Mouse (Mus musculus) large intestine, adult 2 months (tissue): ENCODE measurements around the gene Cpb2. TPM values are rescaled to one million over a fixed set of nuclear protein-coding genes. Genes with fewer than 3 reads are reported as not detected.

Experiments
- polyA plus RNA-seq: library from polyadenylated mRNA; depleted of rRNA; stranded (reverse); fragments of >200 nt; gene quantifications from 2 replicates; pipeline ENCODE4 v1.2.3, GENCODE M21; 2012; rRNA removed

Gene Cpb2
- polyA plus RNA-seq, 1 experiment, result not detected

Other genes starting within 250 kb of the Cpb2 start
- gene Rubcnl, start 226.3 kb upstream of the Cpb2 start, polyA plus RNA-seq, result 2.2 and 2.6 TPM in 2 replicates
- not detected in 2 replicates for gene Lrrc63, start 111.4 kb upstream of the Cpb2 start, polyA plus RNA-seq
- gene Lcp1, start 111.2 kb upstream of the Cpb2 start, polyA plus RNA-seq, result 18.4 and 18.5 TPM in 2 replicates
- gene Zc3h13, start 42.1 kb downstream of the Cpb2 start, polyA plus RNA-seq, result 5.9 and 7.3 TPM in 2 replicates
- 0.02 and 0.03 TPM in 2 replicates for gene Siah3, start 213.7 kb downstream of the Cpb2 start, polyA plus RNA-seq